ENCODE assay signal across 21 mouse cellular contexts in the genomic region with DNA sequence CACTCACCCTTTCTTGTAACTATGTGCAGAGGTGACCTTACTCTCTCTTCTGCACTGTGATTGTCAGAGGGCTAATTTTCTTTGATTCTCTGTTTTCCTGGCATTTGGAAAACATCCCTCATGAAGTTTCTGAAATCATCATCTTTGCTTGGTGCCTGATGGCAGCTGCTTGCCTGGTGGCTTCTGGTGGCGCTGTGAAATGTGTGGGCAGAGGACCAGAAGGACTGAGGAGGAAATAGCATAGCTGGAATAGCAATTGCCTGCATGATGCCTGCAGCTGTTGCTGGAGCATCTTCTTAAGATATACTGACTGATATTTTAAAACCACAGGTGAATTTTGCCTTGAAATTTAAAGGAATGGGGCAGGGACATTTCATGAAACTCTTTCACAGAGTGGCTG.
DNase-seq lines count a peak whose midpoint lies in the region; TF ChIP-seq lines count a peak whose summit lies in the region.
"Had no signal": no experiment of that assay in that cellular context is flagged by ENCODE, and none has a peak within 500 bp of the region (broad histone marks: within the 10 kb centered on the region; RNA-seq: fewer than 3 reads in every experiment).

No protein-coding gene starts in this region.

- no peaks in the 10 kb centered on the region for H3K79me2 ChIP-seq in myocyte (ENCODE audit: control insufficient read depth, insufficient read depth)
- no peaks in the 10 kb centered on the region for H3K79me2 ChIP-seq in heart, adult 2 months (replicated peaks; ENCODE audit: control insufficient read depth, insufficient read depth, low read length)

- no peaks in the 10 kb centered on the region for H3K4me1 ChIP-seq in cortical plate, adult 2 months (ENCODE audit: control insufficient read depth, insufficient read depth, low read length)
- no peaks in the 10 kb centered on the region for H3K4me1 ChIP-seq in heart, adult 2 months (ENCODE audit: control insufficient read depth, insufficient read depth, low read length)
- H3K4me1 ChIP-seq: neural tube, embryonic 15.5 days had no signal

- no peak overlapping the region for H3K9ac ChIP-seq in heart, adult 2 months (ENCODE audit: low read depth, low read length)
- H3K9ac ChIP-seq: embryonic facial prominence, embryonic 13.5 days; neural tube, embryonic 15.5 days had no signal

- intact Hi-C loops in heart, adult 2 months (cut with DNase I), result no loop called here

- 68% methylated on average over 1 of the region's 1 CpGs for WGBS in heart, adult 2 months

- H3K4me2 ChIP-seq in myocyte (ENCODE audit: low read depth), result no peak overlapping the region
- H3K4me2 ChIP-seq: embryonic facial prominence, embryonic 13.5 days; neural tube, embryonic 15.5 days had no signal

- H3K36me3 ChIP-seq in myocyte (ENCODE audit: control insufficient read depth, insufficient read depth), result no peaks in the 10 kb centered on the region
- H3K36me3 ChIP-seq in heart, adult 2 months (ENCODE audit: control insufficient read depth, insufficient read depth, low read length), result no peaks in the 10 kb centered on the region
- H3K36me3 ChIP-seq: embryonic facial prominence, embryonic 13.5 days; neural tube, embryonic 15.5 days had no signal

- H3ac ChIP-seq in myocyte (ENCODE audit: control insufficient read depth, insufficient read length), result no peak overlapping the region

- TF ChIP-seq EP300 in heart, adult 2 months (IDR thresholded peaks at IDR 0.05; ENCODE audit: insufficient read depth, low read depth, low read length), result no peak

- no peaks in the 10 kb centered on the region for H3K27me3 ChIP-seq in myocyte (ENCODE audit: control insufficient read depth, insufficient read depth, insufficient read length)
- no peaks in the 10 kb centered on the region for H3K27me3 ChIP-seq in heart, adult 2 months (ENCODE audit: control insufficient read depth, insufficient read depth, low read length)
- H3K27me3 ChIP-seq: embryonic facial prominence, embryonic 13.5 days; neural tube, embryonic 15.5 days had no signal

- peak; percentile 68 to 87 for DNase-seq in frontal cortex, postnatal 36 days (ENCODE audit: low spot score in 2 of 2)
- DNase-seq in left cerebral cortex, adult 18-20 months (ENCODE audit: low spot score in 2 of 2), result peak; percentile 68 to 75
- DNase-seq in lung, postnatal 14 days, result no peak
- DNase-seq in spleen, adult 18-20 months, result no peak
- DNase-seq in cerebellum, adult 9-11 months, result no peak
- no peak for DNase-seq in heart, adult 2 months
- DNase-seq: adrenal gland, adult 8-10 months; B cell, adult 2 months; cerebellum, adult 11-12 months; heart, adult 11 months; heart, postnatal 4 days; kidney, adult 18-20 months; kidney, postnatal 36 days; liver; lung, adult 18-20 months; lung, postnatal 36 days; thymus, postnatal 36 days had no signal

- TF ChIP-seq POLR2A in cortical plate, adult 2 months (IDR thresholded peaks at IDR 0.05; ENCODE audit: extremely low read depth, insufficient read depth, low read length), result no peak
- TF ChIP-seq POLR2A in myocyte (IDR thresholded peaks at IDR 0.05; ENCODE audit: insufficient read length, low read depth), result no peak
- no peak for TF ChIP-seq POLR2A in heart, adult 2 months (IDR thresholded peaks at IDR 0.05; ENCODE audit: insufficient read depth, low read depth, low read length)

- H3K4me3 ChIP-seq in cortical plate, adult 2 months (ENCODE audit: insufficient read depth, low read length), result no peak overlapping the region
- H3K4me3 ChIP-seq in myocyte, result no peak overlapping the region
- H3K4me3 ChIP-seq in heart, adult 2 months, result no peak overlapping the region
- H3K4me3 ChIP-seq: embryonic facial prominence, embryonic 13.5 days; neural tube, embryonic 15.5 days had no signal

- TF ChIP-seq CTCF in cortical plate, adult 2 months (IDR thresholded peaks at IDR 0.05; ENCODE audit: extremely low read depth, insufficient read depth, low read length), result no peak
- no peak for TF ChIP-seq CTCF in heart, adult 2 months (IDR thresholded peaks at IDR 0.05)

- peak overlapping the region; percentile 79 for H3K27ac ChIP-seq in cortical plate, adult 2 months (ENCODE audit: insufficient read depth, low read length)
- H3K27ac ChIP-seq in heart, adult 2 months, result no peak overlapping the region
- H3K27ac ChIP-seq: embryonic facial prominence, embryonic 13.5 days; neural tube, embryonic 15.5 days had no signal

TF ChIP-seq in myocyte, 11 proteins besides CTCF, POLR2A, EP300 and RAD21:
- peak; percentile 47 to 86 (median 86) for TF ChIP-seq MYOG (IDR thresholded peaks at IDR 0.05; ENCODE audit: control insufficient read depth in 1 of 3, insufficient read depth in 1 of 3, insufficient read length in 2 of 3, low read depth in 2 of 3)
- peak; percentile 50 for TF ChIP-seq TCF12 (IDR thresholded peaks at IDR 0.05; ENCODE audit: insufficient read depth, poor library complexity, severe bottlenecking)
- TF ChIP-seq MYOD1 (IDR thresholded peaks at IDR 0.05; ENCODE audit: control insufficient read depth in 1 of 3, insufficient read length in 2 of 3, low read depth in 2 of 3), result peak; percentile 50 to 88 (median 87)
- no peak for TF ChIP-seq MAX (IDR thresholded peaks at IDR 0.05; ENCODE audit: low read depth)
- TF ChIP-seq REST (IDR thresholded peaks at IDR 0.05; ENCODE audit: insufficient read depth, insufficient read length), result no peak
- peak; percentile 3 for TF ChIP-seq TCF3 (IDR thresholded peaks at IDR 0.05; ENCODE audit: insufficient read length, low read depth)
TF ChIP-seq in myocyte: peak in this region for 4.

Comparison
In these comparisons a context has a peak if more than half of its experiments do, and no peak if none do; other contexts are left out.
1. DNase-seq: peak in frontal cortex, postnatal 36 days (2 of 2) and left cerebral cortex, adult 18-20 months (2 of 2); none in lung, postnatal 14 days (single experiment), spleen, adult 18-20 months (0 of 2), cerebellum, adult 9-11 months (single experiment) and heart, adult 2 months (0 of 2).